Mouse (Mus musculus): Measurements from ENCODE around the gene Fam13c.
"Not testable (repeated sequence)": the region's sequence is repeated elsewhere in the genome, so short reads cannot be mapped to it uniquely, and the experiment has no call there.

Gene Fam13c

DNA sequence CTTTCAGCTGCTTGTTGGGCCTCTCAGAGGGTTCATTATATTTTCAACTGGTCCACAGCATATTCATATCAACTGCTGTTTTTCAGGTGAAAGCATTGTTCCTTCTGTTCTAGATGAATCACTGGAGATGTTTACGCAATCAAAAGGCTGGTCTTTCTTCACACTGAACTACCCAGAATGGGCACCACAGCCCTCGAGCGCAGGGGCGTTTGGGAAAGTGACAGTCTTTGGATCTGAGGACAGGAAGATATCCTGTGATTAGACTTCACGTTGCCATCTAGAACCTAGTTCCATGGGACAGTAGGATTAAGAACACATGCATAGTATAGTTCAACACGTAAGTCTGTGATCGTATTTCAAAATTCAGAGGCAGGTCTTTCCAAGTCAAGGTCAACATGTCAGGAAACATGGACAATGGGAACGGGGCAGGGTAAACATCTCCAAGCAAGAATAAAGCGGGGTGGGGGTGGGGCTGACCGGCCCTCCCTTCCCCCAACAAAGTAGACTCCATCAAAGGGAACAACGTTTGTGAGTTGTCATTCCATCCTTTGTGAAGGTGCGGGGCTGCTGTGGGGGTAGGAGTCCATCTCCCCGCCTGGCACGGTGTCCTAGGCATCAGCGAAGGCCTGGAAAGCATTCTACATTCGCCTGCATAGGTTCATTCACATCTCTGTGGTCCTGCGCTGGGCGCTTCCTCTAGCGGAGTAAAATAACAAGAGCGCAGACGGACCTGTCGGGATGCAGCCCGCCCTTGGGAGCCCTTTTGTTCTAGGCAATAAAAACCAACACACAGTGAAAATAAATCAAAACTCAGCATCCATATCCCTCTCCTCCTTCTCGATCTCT lies at the start of gene Fam13c:
TSS of gene Fam13c (plus strand) at position 806 of the 846 bp plus-strand sequence.
- no peak for DNase-seq (ENCODE audit: extremely low spot score, low read depth, low spot score)

DNA sequence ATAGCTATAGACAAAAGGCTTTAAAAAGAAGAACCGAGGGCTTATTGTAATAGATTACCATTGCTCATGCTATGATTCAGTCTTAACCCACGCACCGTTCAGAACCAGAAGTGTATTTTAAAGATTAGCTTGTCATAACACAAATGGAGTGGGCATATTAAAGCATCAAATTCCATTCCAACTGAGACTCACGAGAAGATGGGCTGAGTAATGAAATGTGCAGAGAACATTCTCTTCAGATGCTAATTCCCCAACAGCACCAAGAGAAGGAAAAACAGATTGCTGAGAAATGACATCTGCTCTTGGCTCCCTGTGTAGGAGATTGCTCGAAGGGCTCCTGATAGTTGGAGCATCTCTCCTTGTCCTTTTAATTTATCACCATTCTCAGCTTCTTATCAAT lies 44.4 kb upstream of the Fam13c start:
- DNase-seq (ENCODE audit: extremely low spot score, low read depth, low spot score): no peak

DNA sequence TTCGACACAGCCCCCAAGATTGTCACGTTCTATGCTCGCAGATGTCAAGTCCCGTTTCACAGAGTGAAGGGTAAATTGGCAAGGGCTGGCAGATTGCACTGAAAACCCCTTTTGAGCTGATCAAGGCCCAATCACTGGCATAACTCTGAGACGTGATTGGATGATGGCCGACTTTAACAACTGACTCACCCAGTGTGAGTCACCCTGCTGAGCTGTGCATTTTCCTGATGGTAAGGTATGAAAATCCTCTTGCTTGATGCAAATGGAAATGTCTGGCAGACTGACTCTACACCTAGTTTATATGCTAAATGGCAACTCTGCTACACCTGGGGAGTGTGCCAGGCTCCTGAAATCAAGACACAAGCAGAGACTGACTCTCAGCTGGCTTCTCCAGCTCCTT lies 42.1 kb upstream of the Fam13c start:
- DNase-seq (ENCODE audit: extremely low spot score, low read depth, low spot score): no peak

DNA sequence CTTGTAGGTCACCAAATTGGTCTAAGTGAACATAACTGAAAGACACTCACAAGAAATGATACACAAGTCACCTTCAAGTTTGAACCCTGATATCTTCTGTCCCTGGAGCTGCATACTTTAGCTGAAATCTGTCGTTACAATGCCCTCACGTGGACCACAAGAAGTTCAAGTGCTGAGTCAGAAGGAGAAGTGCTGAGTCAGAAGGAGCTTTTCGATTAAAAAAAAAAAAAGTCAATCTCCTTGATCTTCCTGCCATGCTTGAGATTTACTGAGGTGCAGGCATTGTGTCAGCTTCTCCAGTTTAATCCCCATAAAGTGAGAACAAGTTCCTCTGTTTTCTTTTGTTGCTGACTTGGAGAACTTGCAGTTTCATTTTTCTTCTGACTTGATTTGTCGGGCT lies 38.3 kb upstream of the Fam13c start:
- DNase-seq (ENCODE audit: extremely low spot score, low read depth, low spot score): no peak

DNA sequence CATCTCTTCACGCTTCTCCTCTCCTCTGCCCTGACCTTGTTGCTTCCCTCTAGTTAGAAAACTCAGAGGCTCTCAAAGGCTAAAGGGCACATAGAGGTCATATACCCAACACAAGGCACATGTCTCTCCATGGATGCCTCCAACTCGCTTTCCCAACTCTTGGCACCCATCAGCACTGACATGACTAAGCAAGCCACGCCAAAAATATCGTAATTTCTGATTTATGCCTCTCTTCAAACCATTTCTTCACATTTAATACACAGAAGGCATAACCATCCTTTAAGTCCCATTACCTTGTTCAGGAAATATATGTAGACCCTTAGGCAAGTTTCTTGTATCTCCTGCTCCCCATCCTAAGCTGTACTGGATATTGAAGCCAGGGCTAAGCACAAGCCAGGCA lies 37.6 kb upstream of the Fam13c start:
- DNase-seq (ENCODE audit: extremely low spot score, low read depth, low spot score): no peak

DNA sequence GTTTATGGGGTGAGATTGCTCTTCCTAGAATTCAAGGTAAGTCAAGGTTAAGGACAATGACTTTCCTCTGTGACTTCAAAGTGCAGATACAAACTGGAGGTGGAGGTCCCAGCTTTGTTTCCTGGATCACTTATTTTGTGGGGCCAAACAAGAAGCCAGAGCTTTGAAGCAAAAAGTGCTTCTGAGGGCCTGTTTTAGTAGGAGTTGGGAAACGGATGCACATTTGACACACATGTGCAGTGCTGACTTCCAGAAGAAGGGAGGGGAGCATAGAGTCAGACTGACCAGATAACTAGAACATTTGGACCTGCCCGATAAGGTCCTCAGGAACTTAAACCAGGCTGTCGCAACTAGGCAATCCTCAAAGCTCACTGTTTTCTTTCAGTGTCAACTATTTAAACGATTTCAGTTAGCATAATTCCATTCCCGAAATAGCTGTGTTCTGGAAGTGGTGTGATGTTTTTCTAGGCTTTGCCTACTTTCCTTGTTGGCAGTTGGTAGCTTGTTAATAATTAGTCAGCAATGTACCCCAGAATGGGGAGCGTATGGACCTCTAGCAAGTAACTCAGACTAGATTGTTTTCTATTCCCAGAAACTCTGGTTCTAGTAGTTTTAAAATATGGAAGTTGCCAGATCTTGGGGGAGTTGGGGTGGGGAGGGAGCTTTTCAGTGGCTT lies 22.3 kb upstream of the Fam13c start:
- DNase-seq (ENCODE audit: extremely low spot score, low read depth, low spot score): no peak

DNA sequence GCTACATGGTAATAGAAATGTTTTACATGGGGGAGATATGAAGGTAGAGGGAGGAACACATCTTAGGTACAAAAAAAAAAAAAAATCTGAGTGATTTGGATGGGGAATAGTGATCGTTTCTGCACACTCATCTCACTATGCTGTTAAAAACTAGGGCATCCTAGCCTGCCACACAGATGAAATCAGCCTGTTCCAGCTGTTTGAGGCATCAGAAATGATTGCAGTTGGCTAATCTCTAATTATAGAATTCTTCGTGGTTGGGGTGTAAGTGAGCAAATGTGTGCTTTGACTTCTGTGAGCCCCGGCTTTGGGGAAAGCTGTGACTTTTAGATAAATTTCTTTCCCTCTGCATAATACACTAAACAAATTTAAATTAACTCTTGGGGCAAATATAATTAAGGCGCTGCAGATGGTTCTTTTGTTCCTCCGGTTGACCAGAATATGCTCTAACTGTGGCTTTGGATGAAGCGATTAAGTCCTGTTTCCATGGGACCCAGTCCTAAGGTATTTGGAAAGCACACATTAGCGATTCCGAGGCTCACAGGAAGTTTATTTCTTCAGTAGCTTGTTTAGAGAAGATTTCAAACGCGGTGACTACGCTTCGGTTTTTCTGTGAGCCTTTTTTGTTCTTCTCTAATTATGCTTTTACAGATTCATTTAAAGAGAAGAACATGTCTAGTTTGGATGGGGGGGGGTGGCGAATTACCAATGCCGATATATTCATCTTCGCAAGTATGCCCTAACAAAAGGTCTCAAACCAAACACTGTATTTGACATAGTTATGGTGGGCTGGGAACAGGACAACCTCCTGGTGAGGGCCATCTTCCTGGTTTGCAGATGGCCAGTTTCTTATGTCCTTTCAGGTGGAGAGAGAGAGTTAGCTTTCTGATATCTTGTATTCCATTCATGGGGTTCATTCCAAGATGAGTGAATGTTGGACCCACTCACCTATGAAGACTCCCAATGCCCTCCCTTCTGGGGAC lies 20.7 kb upstream of the Fam13c start:
- no peak for DNase-seq (ENCODE audit: extremely low spot score, low read depth, low spot score)

DNA sequence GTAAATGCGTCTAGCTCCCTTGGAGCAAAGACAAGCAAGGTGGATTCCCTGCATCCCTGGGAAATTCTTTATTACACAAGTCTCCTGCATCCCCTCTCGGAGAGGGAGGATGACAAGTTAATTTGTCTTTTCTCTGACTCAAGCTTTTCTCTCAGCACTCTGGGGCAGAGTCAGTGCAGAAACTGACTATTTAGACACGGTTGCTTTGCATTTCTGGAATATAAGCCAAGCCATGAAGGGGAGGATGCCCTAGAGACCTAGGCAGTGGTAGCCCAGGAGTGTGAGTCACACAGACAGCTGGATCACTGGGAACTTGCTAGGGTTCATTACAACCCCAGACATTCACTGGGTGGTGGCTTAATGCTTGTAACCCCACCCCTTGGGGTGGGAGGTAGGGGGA lies 13.9 kb upstream of the Fam13c start:
- no peak for DNase-seq (ENCODE audit: extremely low spot score, low read depth, low spot score)

DNA sequence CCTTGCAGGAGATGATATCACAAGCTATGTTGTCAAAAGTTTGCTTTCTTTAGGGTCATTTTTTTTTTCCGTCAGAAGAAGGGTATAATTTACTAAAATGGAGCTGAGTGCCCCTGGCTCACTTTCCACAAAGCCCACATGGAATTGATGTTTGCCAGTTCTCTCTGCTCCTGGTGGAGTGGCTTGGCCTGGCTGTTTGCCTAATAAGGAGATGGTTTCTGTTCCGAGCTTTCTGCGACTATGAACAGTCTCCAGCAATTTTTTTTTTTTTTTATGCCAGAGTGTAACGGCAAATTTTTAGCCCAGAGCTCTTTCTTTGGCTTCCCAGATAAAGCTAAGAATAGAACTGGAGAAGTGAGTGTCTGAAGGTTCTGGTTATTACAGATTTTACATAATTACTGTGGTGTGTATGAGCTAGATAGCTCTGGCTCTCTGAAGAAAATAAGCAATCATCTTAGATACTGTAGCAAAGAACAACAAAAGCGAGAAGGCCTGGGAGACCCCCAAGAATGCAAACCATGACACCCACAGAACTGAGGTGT lies 12.1 kb upstream of the Fam13c start:
- DNase-seq (ENCODE audit: extremely low spot score, low read depth, low spot score): no peak

DNA sequence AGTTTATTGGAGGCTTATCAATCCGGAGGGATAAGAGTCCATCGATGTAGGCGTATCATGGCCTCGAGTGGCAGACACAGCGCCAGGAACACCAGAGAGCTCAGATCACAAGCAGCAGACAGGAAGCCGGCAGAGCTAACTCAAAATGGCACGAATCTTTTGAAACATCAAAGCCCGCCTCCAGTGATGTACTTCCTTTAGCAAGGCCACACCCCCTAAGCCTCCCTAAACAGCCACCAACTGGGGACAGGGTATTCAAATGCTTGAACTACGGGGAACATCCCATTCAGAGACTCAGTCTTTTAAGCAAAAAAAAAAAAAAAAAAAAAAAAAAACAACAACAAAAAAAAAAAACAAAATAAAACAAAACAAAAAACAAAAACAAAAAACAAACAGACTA lies 10.9 kb upstream of the Fam13c start:
- DNase-seq (ENCODE audit: extremely low spot score, low read depth, low spot score): no peak

DNA sequence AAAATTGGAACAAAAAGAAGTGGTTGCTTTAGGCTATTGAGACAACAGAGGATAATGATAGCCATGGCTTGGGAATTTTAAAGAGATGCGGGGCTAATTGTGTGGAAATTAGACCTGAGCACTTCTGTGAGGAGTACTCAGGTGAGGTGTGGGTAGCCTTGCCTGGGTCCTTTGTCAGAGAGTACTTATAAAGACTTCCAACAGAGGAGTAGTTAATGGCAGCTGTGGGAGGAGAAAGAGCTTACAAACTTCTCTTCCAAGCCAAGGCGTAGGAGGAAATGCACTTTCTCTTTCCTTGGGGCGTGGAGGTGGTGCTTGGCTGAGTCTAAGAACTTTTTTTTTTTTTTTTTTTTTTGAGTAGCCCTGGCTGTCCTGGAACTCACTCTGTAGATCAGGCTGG lies 6.9 kb upstream of the Fam13c start:
- DNase-seq (ENCODE audit: extremely low spot score, low read depth, low spot score): no peak

DNA sequence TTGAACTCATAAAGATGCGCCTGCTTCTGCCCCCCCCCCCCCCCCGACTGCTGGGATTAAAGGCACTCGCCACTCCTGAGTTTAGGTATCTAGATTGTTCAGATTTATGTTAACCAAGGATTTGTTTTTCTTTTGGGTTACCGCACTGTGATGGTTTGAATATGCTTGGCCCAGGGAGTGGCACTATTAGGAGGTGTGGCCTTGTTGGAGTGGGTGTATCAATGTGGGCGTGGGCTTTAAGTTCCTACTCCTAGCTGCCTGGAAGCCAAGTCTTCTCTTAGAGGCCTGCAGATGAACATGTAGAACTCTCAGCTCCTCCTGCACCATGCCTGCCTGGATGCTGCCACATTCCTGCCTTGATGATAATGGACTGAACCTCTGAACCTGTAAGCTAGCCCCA lies 6.5 kb upstream of the Fam13c start:
- DNase-seq (ENCODE audit: extremely low spot score, low read depth, low spot score): not testable (repeated sequence)

DNA sequence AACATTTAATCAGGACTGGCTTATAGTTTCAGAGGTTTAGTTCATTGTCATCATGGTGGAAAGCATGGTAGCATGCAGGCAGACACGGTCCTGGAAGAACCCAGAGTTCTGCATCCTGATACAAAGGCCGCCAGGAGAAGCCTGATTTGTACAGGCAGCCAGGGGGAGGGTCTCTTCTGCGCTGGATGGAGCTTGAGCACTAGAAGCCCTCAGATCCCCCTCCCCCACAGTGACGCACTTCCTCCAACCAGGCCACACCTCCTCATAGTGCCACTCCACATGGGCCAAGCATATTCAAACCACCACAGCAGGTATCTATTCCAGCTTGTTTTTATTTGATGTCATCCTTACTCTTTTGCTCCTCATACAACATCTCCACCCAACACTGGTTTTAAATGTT lies 3.6 kb upstream of the Fam13c start:
- no peak for DNase-seq (ENCODE audit: extremely low spot score, low read depth, low spot score)

DNA sequence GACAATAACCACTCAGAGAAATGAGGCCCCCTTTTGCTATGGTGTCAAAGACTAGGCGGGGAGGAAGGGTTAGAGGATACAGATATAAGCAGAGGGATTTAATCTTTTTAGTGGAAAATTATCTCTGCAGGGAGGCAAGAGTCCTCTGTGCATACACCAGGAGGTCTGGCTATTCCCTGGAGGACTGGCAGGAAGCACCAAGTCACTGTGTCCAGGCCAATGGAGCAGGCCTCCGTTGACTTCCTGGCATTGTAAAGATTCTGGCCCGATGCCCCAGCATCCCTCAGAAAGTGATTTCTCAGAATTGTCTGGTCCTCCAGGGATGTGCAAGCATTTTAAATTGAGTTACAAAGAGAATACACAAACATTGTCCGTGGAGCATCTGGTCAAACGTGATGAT lies 3.0 kb upstream of the Fam13c start:
- DNase-seq (ENCODE audit: extremely low spot score, low read depth, low spot score): no peak

DNA sequence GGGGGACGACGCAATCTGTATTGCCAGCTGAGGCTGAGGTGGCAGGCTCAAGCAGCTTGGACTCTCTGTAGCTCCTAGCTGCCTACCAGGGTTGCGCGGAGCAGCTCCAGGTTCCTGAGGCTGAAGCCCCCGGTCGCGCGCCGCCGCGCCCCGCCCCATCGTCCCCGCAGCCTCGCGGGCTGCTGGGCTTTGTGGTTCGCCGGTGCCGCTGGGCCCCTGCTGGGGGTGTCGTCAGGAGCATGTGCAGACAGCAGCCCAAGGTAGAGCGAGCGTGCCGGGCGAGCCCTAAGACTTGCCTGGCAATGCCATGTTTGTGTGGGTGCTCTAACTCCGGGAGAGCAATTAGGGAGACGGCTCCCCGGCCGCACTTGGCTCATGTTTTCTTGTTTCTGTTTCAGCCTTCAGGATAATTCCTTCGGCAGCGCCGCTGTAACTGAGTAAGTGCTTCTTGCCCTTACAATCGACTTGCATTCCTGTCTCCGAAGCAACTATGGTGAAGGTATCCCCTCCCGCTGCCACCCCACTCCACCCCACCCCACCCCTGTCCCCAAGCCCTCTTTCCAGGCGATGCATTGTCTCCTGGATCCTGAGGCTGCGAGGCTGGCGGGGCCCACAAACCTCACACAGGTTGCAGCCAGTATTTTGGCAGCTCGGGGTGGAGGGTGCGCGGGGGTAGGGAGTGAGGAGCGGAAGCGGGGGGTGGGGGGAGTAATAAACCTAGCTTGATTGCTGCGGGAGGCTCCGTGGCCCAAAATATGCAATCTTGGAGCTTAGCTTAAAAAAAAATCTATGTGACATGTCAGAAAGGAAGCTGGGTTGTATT lies 569 bp downstream of the Fam13c start:
- no peak for DNase-seq (ENCODE audit: extremely low spot score, low read depth, low spot score)

DNA sequence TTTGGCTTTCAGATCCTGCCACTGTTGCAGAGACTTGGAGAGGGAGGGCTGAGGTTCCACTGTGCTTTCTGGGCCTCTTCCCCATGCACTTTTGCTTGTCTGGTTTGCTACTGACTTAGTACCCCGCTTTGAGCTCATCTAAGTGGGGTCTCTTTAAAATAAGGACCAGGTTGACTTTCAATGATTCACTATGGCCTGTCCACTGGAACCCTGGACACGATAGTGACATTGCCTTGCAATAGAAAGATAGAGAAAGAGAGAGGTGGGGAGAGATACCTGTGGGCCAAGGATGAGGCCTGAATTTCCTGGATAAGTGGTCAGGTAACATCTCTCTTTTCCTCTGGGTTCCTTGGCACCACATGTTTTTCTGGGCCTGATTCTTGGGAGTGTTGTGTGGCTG lies 1.9 kb downstream of the Fam13c start:
- DNase-seq (ENCODE audit: extremely low spot score, low read depth, low spot score): no peak

DNA sequence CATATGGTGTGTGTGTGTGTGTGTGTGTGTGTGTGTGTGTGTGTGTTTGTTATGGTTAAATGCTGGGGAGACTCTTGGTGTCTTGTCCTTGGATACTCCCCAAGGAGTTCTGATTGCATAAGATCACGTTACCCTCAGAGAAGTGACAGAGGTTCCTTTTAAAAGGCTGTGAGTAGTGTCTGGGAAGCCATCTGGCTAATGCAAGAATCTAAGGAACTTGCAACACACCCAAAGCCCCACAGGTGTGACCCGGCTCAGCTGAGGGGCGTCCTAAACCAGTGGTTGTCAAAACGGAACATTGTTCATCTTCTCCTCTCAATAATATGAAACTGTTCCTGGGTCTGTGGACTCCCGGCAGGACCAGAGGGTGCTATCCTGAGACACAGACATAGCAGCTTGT lies 2.3 kb downstream of the Fam13c start:
- no peak for DNase-seq (ENCODE audit: extremely low spot score, low read depth, low spot score)

DNA sequence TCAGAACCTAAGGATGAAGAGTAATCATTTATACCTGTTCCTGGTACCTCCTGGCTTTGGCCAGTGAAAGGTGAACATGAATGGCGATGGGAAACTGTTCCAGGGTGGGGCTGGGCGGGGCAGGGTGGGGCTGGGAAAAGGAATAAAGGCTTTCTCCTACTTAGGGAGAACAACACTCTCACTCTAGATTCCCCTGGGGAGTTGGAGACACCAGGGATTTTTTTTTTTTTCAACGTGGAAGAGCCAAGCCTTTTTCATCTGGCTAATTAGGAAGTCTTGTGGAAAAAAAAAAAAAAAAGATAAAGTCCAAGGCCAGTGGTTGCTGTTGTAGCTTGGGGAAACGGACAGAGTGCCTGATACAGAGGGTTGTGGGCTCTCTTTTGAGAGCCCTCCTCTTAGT lies 7.5 kb downstream of the Fam13c start:
- DNase-seq (ENCODE audit: extremely low spot score, low read depth, low spot score): no peak

DNA sequence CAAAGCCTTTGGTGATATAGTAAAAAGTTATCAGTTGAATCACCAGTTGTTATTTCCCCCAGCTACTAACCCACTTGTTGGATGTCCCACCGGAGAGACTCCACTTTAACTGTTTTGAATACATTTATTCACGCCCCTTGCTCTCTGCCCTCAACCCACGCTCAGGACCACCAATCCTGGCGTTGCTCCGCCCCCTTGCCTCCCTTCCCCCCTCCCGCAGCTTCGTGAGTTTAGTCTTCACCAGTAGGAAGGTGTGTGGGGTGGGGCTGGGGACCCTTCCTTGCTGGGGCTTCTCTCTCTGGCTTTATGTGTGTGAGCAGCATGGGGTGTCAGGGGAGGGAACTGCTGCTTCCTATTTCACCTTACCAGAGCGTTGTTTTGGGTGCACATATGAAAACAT lies 8.9 kb downstream of the Fam13c start:
- DNase-seq (ENCODE audit: extremely low spot score, low read depth, low spot score): no peak

DNA sequence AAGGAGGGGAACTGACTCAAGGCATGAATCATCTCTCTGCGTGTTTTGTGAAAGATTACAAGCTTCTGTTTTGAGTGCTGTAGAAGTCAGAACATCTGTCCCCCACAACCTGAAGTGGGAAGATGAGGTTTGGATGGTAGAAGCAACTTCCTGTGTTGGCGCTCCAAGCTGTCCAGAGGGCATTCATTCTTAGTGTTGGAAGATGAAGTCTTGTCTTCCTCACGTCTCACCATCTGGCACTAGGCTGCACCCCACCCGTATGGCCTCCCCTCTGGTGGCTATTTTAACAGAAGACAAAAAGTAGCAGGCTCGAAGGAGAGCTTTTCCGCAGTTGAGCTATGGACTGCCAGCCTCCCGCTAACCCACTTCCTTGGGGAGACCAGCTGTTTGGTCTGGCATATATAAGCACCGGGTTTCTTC lies 15.6 kb downstream of the Fam13c start:
- DNase-seq (ENCODE audit: extremely low spot score, low read depth, low spot score): no peak
